Mouse (Mus musculus): Measurements from ENCODE around the gene Gm21083. TPM values are rescaled to one million over a fixed set of nuclear protein-coding genes. Genes with fewer than 3 reads are reported as not detected.
"Not testable (repeated sequence)": the region's sequence is repeated elsewhere in the genome, so short reads cannot be mapped to it uniquely, and the experiment has no call there.

Gm21083 gene
- polyA plus RNA-seq, 1 experiment from 2014 or later, result not detected

GRCm38 (mm10) chr5:15630068-15630467 lies 52.9 kb downstream of the Gm21083 start:
- WGBS, result 33% methylated on average over 5 of the region's 5 CpGs

More at GRCm38 (mm10) chr5:15630068-15630467, 52.9 kb downstream of the Gm21083 start:
- H3K27ac ChIP-seq (replicated peaks); H3K4me2 ChIP-seq (replicated peaks); ATAC-seq (ENCODE audit: insufficient number of reproducible peaks, low FRiP score, low TSS enrichment, low read depth); H3K4me3 ChIP-seq (replicated peaks); H3K36me3 ChIP-seq; H3K9me3 ChIP-seq (replicated peaks); H3K9ac ChIP-seq; H3K27me3 ChIP-seq; H3K4me1 ChIP-seq: not testable (repeated sequence)

Other genes with a start within 250 kb of the Gm21083 start
- gene Gm21149, start 100.8 kb upstream of the Gm21083 start, polyA plus RNA-seq (2015; fragmentation: Nextera tagmentation; extraction: Ambion mirVana), result 0.20 and 0.25 TPM in 2 replicates
- 0.23 TPM in 1 of 2 replicates, not detected in the other for gene Gm21190, start 48.1 kb upstream of the Gm21083 start, polyA plus RNA-seq (2015; fragmentation: Nextera tagmentation; extraction: Ambion mirVana)
- gene Speer4d, start 41.7 kb downstream of the Gm21083 start, polyA plus RNA-seq (2015; fragmentation: Nextera tagmentation; extraction: Ambion mirVana), result 0.33 TPM in 1 of 2 replicates, not detected in the other
- not detected in 2 replicates for gene 4930572O03Rik, start 79.7 kb downstream of the Gm21083 start, polyA plus RNA-seq (2015; fragmentation: Nextera tagmentation; extraction: Ambion mirVana)
- 0.16 and 0.17 TPM in 2 replicates for gene Speer4c, start 136.9 kb downstream of the Gm21083 start, polyA plus RNA-seq (2015; fragmentation: Nextera tagmentation; extraction: Ambion mirVana)

Data from embryonic facial prominence, embryonic 15.5 days (tissue).